Comparison of ENCODE assay signal across 29 mouse cellular contexts in the genomic region with DNA sequence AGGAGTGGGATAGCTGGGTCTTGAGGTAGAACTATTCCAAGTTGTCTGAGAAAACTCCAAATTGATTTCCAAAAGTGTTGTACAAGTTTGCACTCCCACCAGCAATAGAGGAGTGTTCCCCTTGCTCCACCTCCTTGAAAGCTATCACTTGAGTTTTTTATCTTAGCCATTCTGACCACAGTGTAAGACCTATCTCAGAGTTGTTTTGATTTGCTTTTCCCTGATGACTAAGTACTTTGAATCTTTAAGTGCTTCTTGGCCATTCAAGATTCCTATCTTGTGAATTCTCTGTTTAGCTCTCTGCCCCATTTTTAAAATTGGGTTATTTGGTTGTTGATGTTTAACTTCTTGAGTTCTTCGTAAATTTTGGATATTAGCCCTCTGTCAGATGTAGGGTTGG. TPM values are rescaled to one million over a fixed set of nuclear protein-coding genes. Genes with fewer than 3 reads are reported as not detected.
"Had no signal": no experiment of that assay in that cellular context is flagged by ENCODE, and none has a peak within 500 bp of the region (broad histone marks: within the 10 kb centered on the region; RNA-seq: fewer than 3 reads in every experiment).

No protein-coding gene starts in this region.

- H3K27ac ChIP-seq: embryonic facial prominence, embryonic 10.5 days; embryonic facial prominence, embryonic 12.5 days; embryonic facial prominence, embryonic 13.5 days; embryonic facial prominence, embryonic 15.5 days; forebrain, embryonic 10.5 days; forebrain, embryonic 12.5 days; forebrain, embryonic 13.5 days; forebrain, embryonic 15.5 days; gastrocnemius, adult 2 months; heart, adult 2 months had no signal

- ATAC-seq: forebrain, embryonic 13.5 days; forebrain, embryonic 14.5 days; forebrain, embryonic 15.5 days; forebrain, embryonic 16.5 days; forebrain, postnatal 0 days had no signal

- H3K4me1 ChIP-seq: embryonic facial prominence, embryonic 10.5 days; embryonic facial prominence, embryonic 12.5 days; embryonic facial prominence, embryonic 13.5 days; embryonic facial prominence, embryonic 15.5 days; forebrain, embryonic 10.5 days; forebrain, embryonic 12.5 days; forebrain, embryonic 13.5 days; forebrain, embryonic 15.5 days had no signal

- H3K9ac ChIP-seq: embryonic facial prominence, embryonic 12.5 days; embryonic facial prominence, embryonic 13.5 days; embryonic facial prominence, embryonic 15.5 days; forebrain, embryonic 12.5 days; forebrain, embryonic 13.5 days; forebrain, embryonic 15.5 days; forebrain, postnatal 0 days had no signal

- H3K27me3 ChIP-seq: embryonic facial prominence, embryonic 12.5 days; embryonic facial prominence, embryonic 13.5 days; embryonic facial prominence, embryonic 15.5 days; forebrain, embryonic 12.5 days; forebrain, embryonic 13.5 days; forebrain, embryonic 15.5 days had no signal

- H3K36me3 ChIP-seq: embryonic facial prominence, embryonic 10.5 days; embryonic facial prominence, embryonic 12.5 days; embryonic facial prominence, embryonic 13.5 days; embryonic facial prominence, embryonic 15.5 days; forebrain, embryonic 10.5 days; forebrain, embryonic 12.5 days; forebrain, embryonic 15.5 days had no signal

- H3K4me3 ChIP-seq: embryonic facial prominence, embryonic 10.5 days; embryonic facial prominence, embryonic 12.5 days; embryonic facial prominence, embryonic 13.5 days; embryonic facial prominence, embryonic 15.5 days; erythroblast, embryonic 14.5 days; forebrain, embryonic 10.5 days; forebrain, embryonic 12.5 days; forebrain, embryonic 13.5 days; forebrain, embryonic 15.5 days; gastrocnemius, adult 2 months; heart, adult 2 months had no signal

- DNase-seq: cerebellum, adult 8-10 months; cerebellum, adult 9-10 months; cerebellum, adult 9-11 months; cerebellum, postnatal 10 days; cerebellum, postnatal 14 days; cerebellum, postnatal 25 days; cerebellum, postnatal 36 days; embryo, embryonic 11 days; forebrain, postnatal 0 days; gastrocnemius, adult 2 months; gastrocnemius, postnatal 10 days; gastrocnemius, postnatal 14 days; gastrocnemius, postnatal 25 days; gastrocnemius, postnatal 36 days; heart, adult 18-20 months; heart, adult 2 months had no signal

- H3K4me2 ChIP-seq: embryonic facial prominence, embryonic 12.5 days; embryonic facial prominence, embryonic 13.5 days; embryonic facial prominence, embryonic 15.5 days; forebrain, embryonic 12.5 days; forebrain, embryonic 13.5 days; forebrain, embryonic 15.5 days had no signal

- H3K9me3 ChIP-seq: embryonic facial prominence, embryonic 15.5 days; forebrain, embryonic 15.5 days had no signal

RNA-seq across cellular contexts. Expression of gene Zfp599, which starts 59.4 kb away (rescaled TPM):
- total RNA-seq: gastrocnemius, adult 18-20 months; gastrocnemius, adult 2 months; gastrocnemius, adult 8-10 months; gastrocnemius, postnatal 25 days; gastrocnemius, postnatal 36 days had no signal
- polyA plus RNA-seq: erythroblast, embryonic 14.5 days had no signal
